Mouse (Mus musculus) adrenal gland, adult 18-20 months (tissue): Measurements from ENCODE around the gene Qprt. TPM values are rescaled to one million over a fixed set of nuclear protein-coding genes. Genes with fewer than 3 reads are reported as not detected.
A peak's percentile ranks its signal among the peaks of the same experiment; 100 is the strongest.

Source experiments
- DNase-seq, 2 experiments: peaks; one replicate each; pipeline ENCODE4 v3.0.0; 2021 to 2022; ENCODE audit warnings: low spot score in 2 of 2
- total RNA-seq, 2 experiments: library from RNA; stranded (reverse); gene quantifications; 1 replicate in 1 of 2; 2 replicates in 1 of 2; pipeline ENCODE4 v1.2.3; 2021

Gene Qprt
- total RNA-seq, 2 experiments from 2014 or later: 0.30 to 0.51 TPM

- peak in 1 of 2 experiments; percentile 19 for DNase-seq
These were observed 55.7 kb downstream of the Qprt start for GRCm38 (mm10) chr7:127066317-127066716.

- DNase-seq: no peak
These were observed 56.5 kb downstream of the Qprt start for GRCm38 (mm10) chr7:127065538-127065937.

Other genes starting within 250 kb of the Qprt start
- gene Taok2, start 237.5 kb downstream of the Qprt start, total RNA-seq: 10 to 100 TPM; 67.1 to 70.6 TPM
- gene Tmem219, start 199.3 kb downstream of the Qprt start, total RNA-seq: 10 to 100 TPM; 30.7 to 32.8 TPM
- gene Kctd13, start 193.3 kb downstream of the Qprt start, total RNA-seq: 10 to 100 TPM; 18.7 to 21.8 TPM
- 1 to 10 TPM; 1.6 to 1.7 TPM for gene Asphd1, start 172.6 kb downstream of the Qprt start, total RNA-seq
- gene Sez6l2, start 171.7 kb downstream of the Qprt start, total RNA-seq: 10 to 100 TPM; 46.6 to 84.4 TPM
- gene Cdipt, start 146.3 kb downstream of the Qprt start, total RNA-seq: 10 to 100 TPM; 75.0 to 82.1 TPM
- under 1 TPM; 0.42 to 0.70 TPM for gene Cdiptos, start 146.1 kb downstream of the Qprt start, total RNA-seq
- gene Mvp, start 107.6 kb downstream of the Qprt start, total RNA-seq: 100 to 1,000 TPM in 1 of 2 experiments, 10 to 100 TPM in 1; 92.6 to 135 TPM
- gene Pagr1b, start 105.7 kb downstream of the Qprt start, total RNA-seq: 1 to 10 TPM; 1.3 to 3.0 TPM
- 10 to 100 TPM in 1 of 2 experiments, 1 to 10 TPM in 1; 5.5 to 16.5 TPM for gene Pagr1a, start 104.9 kb downstream of the Qprt start, total RNA-seq
- gene Gm42742, start 101.1 kb downstream of the Qprt start, total RNA-seq: 10 to 100 TPM; 12.9 to 27.0 TPM
- 1 to 10 TPM; 3.7 to 4.4 TPM for gene Prrt2, start 101.0 kb downstream of the Qprt start, total RNA-seq
- gene Maz, start 95.2 kb downstream of the Qprt start, total RNA-seq: 100 to 1,000 TPM in 1 of 2 experiments, 10 to 100 TPM in 1; 86.0 to 132 TPM
- gene Kif22, start 79.8 kb downstream of the Qprt start, total RNA-seq: 1 to 10 TPM; 1.7 to 2.4 TPM
- not detected for gene Zg16, start 34.9 kb downstream of the Qprt start, total RNA-seq
- 1 to 10 TPM in 1 of 2 experiments, under 1 TPM in 1; 0.96 to 1.6 TPM for gene AI467606, start 30.9 kb downstream of the Qprt start, total RNA-seq
- 1 to 10 TPM in 1 of 2 experiments, under 1 TPM in 1; 0.89 to 1.3 TPM for gene Spn, start 15.6 kb upstream of the Qprt start, total RNA-seq
- gene Cd2bp2, start 73.8 kb upstream of the Qprt start, total RNA-seq: 10 to 100 TPM; 51.6 to 62.3 TPM
- gene Tbc1d10b, start 86.2 kb upstream of the Qprt start, total RNA-seq: 10 to 100 TPM; 43.3 to 47.5 TPM
- 10 to 100 TPM in 1 of 2 experiments, under 1 TPM in 1; 0.66 to 16.3 TPM for gene Mylpf, start 86.7 kb upstream of the Qprt start, total RNA-seq
- gene Zfp553, start 110.8 kb upstream of the Qprt start, total RNA-seq: 10 to 100 TPM; 12.6 to 14.8 TPM
- gene Sept1, start 110.9 kb upstream of the Qprt start, total RNA-seq: 1 to 10 TPM; 7.8 to 8.7 TPM
- gene Zfp771, start 122.0 kb upstream of the Qprt start, total RNA-seq: 10 to 100 TPM; 23.6 to 29.6 TPM
- gene Dctpp1, start 138.5 kb upstream of the Qprt start, total RNA-seq: 10 to 100 TPM; 27.9 to 29.5 TPM
- 10 to 100 TPM; 86.4 to 88.8 TPM for gene Sephs2, start 151.8 kb upstream of the Qprt start, total RNA-seq
- gene Itgal, start 174.0 kb upstream of the Qprt start, total RNA-seq: 1 to 10 TPM; 1.7 to 4.0 TPM
- gene Zfp768, start 223.4 kb upstream of the Qprt start, total RNA-seq: 10 to 100 TPM; 26.8 to 34.5 TPM